Mouse (Mus musculus) MEL (cell line): ENCODE results near the gene Chchd10. TPM values are rescaled to one million over a fixed set of nuclear protein-coding genes. Genes with fewer than 3 reads are reported as not detected.

ENCODE experiments used
- DNase-seq: peaks from one replicate; pipeline ENCODE4 v3.0.0; 2011; ENCODE audit warnings: low read depth, low spot score
- H3K27ac ChIP-seq: 2 replicates; pipeline ENCODE4 v1.5.1; 2012; ENCODE audit warnings: low read depth, mild to moderate bottlenecking, control low read depth, low read length, moderate library complexity; ENCODE audit not compliant: control insufficient read depth
- H3K27me3 ChIP-seq, 2 experiments: fragments of 150-350 bp in 1 of 2; sonication (generic) in 1 of 2; 2 replicates each; pipeline ENCODE4 v1.6.1; 2012; ENCODE audit warnings: low read length in 2 of 2, mild to moderate bottlenecking in 2 of 2, improper control_type of control experiment in 1 of 2, moderate library complexity in 1 of 2; ENCODE audit not compliant: insufficient read depth in 2 of 2, control insufficient read depth in 1 of 2
- H3K36me3 ChIP-seq, 2 experiments: 2 replicates each; pipeline ENCODE4 v1.6.1; 2012 to 2014; ENCODE audit warnings: low read length in 2 of 2, improper control_type of control experiment in 1 of 2, inconsistent platforms in 1 of 2, mild to moderate bottlenecking in 1 of 2; ENCODE audit not compliant: insufficient read depth in 2 of 2, control insufficient read depth in 1 of 2
- H3K4me1 ChIP-seq, 2 experiments: fragments of 150-350 bp in 1 of 2; sonication (generic) in 1 of 2; 2 replicates each; pipeline ENCODE4 v1.6.1; 2012; ENCODE audit warnings: low read length in 2 of 2, improper control_type of control experiment in 1 of 2, mild to moderate bottlenecking in 1 of 2; ENCODE audit not compliant: insufficient read depth in 2 of 2, control insufficient read depth in 1 of 2
- H3K4me3 ChIP-seq, 2 experiments: fragments of 150-350 bp in 1 of 2; sonication (generic) in 1 of 2; 2 replicates each; pipeline ENCODE4 v1.5.1; 2012; ENCODE audit warnings: low read depth in 2 of 2, low read length in 2 of 2, mild to moderate bottlenecking in 2 of 2, moderate library complexity in 2 of 2, control low read depth in 1 of 2, improper control_type of control experiment in 1 of 2; ENCODE audit not compliant: control insufficient read depth in 1 of 2, insufficient read depth in 1 of 2
- H3K79me2 ChIP-seq: 2 replicates; pipeline ENCODE4 v1.6.1; 2012; ENCODE audit warnings: mild to moderate bottlenecking, low read length, moderate library complexity; ENCODE audit not compliant: control insufficient read depth, poor library complexity, insufficient read depth
- H3K9ac ChIP-seq: 2 replicates; pipeline ENCODE4 v1.6.1; 2012; ENCODE audit warnings: low read depth, mild to moderate bottlenecking, control low read depth, low read length, moderate library complexity; ENCODE audit not compliant: control insufficient read depth, poor library complexity, severe bottlenecking
- H3K9me3 ChIP-seq: fragments of 150-350 bp; sonication (generic); replicated peaks from 2 replicates; pipeline ENCODE4 v1.6.1; 2012; ENCODE audit warnings: mild to moderate bottlenecking, low read length, improper control_type of control experiment, moderate library complexity; ENCODE audit not compliant: insufficient read depth
- CTCF ChIP-seq, 3 experiments: IDR thresholded peaks in 2 of 3; conservative IDR thresholded peaks in 1 of 3; 2 replicates each; pipeline ENCODE4 v1.5.1; 2011 to 2012; ENCODE audit warnings: low read length in 3 of 3, low read depth in 2 of 3, mild to moderate bottlenecking in 2 of 3, improper control_type of control experiment in 1 of 3, inconsistent platforms in 1 of 3, mixed read lengths in 1 of 3, moderate library complexity in 1 of 3; ENCODE audit not compliant: control insufficient read depth in 1 of 3, insufficient read depth in 1 of 3, poor library complexity in 1 of 3, severe bottlenecking in 1 of 3
- E2F4 ChIP-seq: IDR thresholded peaks from 2 replicates; pipeline ENCODE4 v1.6.1; 2011; ENCODE audit warnings: low read depth, low read length, improper control_type of control experiment, borderline replicate concordance
- EP300 ChIP-seq, 2 experiments: IDR thresholded peaks; 2 replicates each; pipeline ENCODE4 v1.6.1; 2011; ENCODE audit warnings: improper control_type of control experiment in 2 of 2, low read length in 2 of 2, low read depth in 1 of 2, mild to moderate bottlenecking in 1 of 2
- ETS1 ChIP-seq: IDR thresholded peaks from 2 replicates; pipeline ENCODE4 v1.6.1; 2012; ENCODE audit warnings: low read depth, mild to moderate bottlenecking, inconsistent platforms, low read length, improper control_type of control experiment, moderate library complexity
- GABPA ChIP-seq: IDR thresholded peaks from 2 replicates; pipeline ENCODE4 v1.6.1; 2012; ENCODE audit warnings: low read depth, mild to moderate bottlenecking, inconsistent platforms, low read length, improper control_type of control experiment, moderate library complexity
- MAX ChIP-seq: IDR thresholded peaks from 2 replicates; pipeline ENCODE4 v1.6.1; 2011; ENCODE audit warnings: low read length, improper control_type of control experiment
- MAZ ChIP-seq: IDR thresholded peaks from 2 replicates; pipeline ENCODE4 v1.6.1; 2012; ENCODE audit warnings: low read depth, mild to moderate bottlenecking, inconsistent platforms, low read length, improper control_type of control experiment
- MEF2A ChIP-seq: IDR thresholded peaks from 2 replicates; pipeline ENCODE4 v1.6.1; 2014; ENCODE audit warnings: low read depth, mild to moderate bottlenecking, inconsistent platforms, low read length, improper control_type of control experiment; ENCODE audit not compliant: poor library complexity, insufficient replicate concordance, severe bottlenecking; ENCODE audit errors: extremely low read depth
- MYC ChIP-seq: IDR thresholded peaks from 2 replicates; pipeline ENCODE4 v1.6.1; 2011; ENCODE audit warnings: low read depth, mild to moderate bottlenecking, low read length, improper control_type of control experiment, moderate library complexity
- NELFE ChIP-seq: IDR thresholded peaks from 2 replicates; pipeline ENCODE4 v1.6.1; 2011; ENCODE audit warnings: low read depth, low read length, improper control_type of control experiment
- NRF1 ChIP-seq: IDR thresholded peaks from 2 replicates; pipeline ENCODE4 v1.6.1; 2014; ENCODE audit warnings: low read depth, mild to moderate bottlenecking, inconsistent platforms, low read length, improper control_type of control experiment, moderate library complexity; ENCODE audit not compliant: poor library complexity, insufficient read depth, severe bottlenecking
- POLR2A ChIP-seq, 2 experiments: IDR thresholded peaks; 2 replicates each; pipeline ENCODE4 v1.6.1; 2011 to 2012; ENCODE audit warnings: low read length in 2 of 2, mild to moderate bottlenecking in 2 of 2, control low read depth in 1 of 2, improper control_type of control experiment in 1 of 2, low read depth in 1 of 2, moderate library complexity in 1 of 2; ENCODE audit not compliant: control insufficient read depth in 1 of 2, insufficient read depth in 1 of 2, poor library complexity in 1 of 2
- POLR2AphosphoS5 ChIP-seq: IDR thresholded peaks from 2 replicates; pipeline ENCODE4 v1.6.1; 2012; ENCODE audit warnings: low read depth, borderline replicate concordance, mild to moderate bottlenecking, inconsistent platforms, low read length, moderate library complexity, mixed read lengths
- SIN3A ChIP-seq: IDR thresholded peaks from 2 replicates; pipeline ENCODE4 v1.6.1; 2012; ENCODE audit warnings: low read length, improper control_type of control experiment, inconsistent platforms
- TAL1 ChIP-seq: IDR thresholded peaks from 2 replicates; pipeline ENCODE4 v1.6.1; 2012; ENCODE audit warnings: mild to moderate bottlenecking, inconsistent platforms, low read length, moderate library complexity, mixed read lengths
- UBTF ChIP-seq: IDR thresholded peaks from 2 replicates; pipeline ENCODE4 v1.6.1; 2012; ENCODE audit warnings: low read depth, mild to moderate bottlenecking, inconsistent platforms, low read length, improper control_type of control experiment, moderate library complexity, borderline replicate concordance; ENCODE audit not compliant: insufficient read depth
- USF1 ChIP-seq: IDR thresholded peaks from 2 replicates; pipeline ENCODE4 v1.6.1; 2014; ENCODE audit warnings: low read depth, mild to moderate bottlenecking, inconsistent platforms, low read length, improper control_type of control experiment, moderate library complexity
- USF2 ChIP-seq, 2 experiments: IDR thresholded peaks; 2 replicates each; pipeline ENCODE4 v1.6.1; 2011 to 2012; ENCODE audit warnings: improper control_type of control experiment in 2 of 2, low read length in 2 of 2, borderline replicate concordance in 1 of 2, inconsistent platforms in 1 of 2, low read depth in 1 of 2, mild to moderate bottlenecking in 1 of 2; ENCODE audit not compliant: insufficient read depth in 1 of 2
- ZMIZ1 ChIP-seq: IDR thresholded peaks from 2 replicates; pipeline ENCODE4 v1.6.1; 2012; ENCODE audit warnings: low read depth, mild to moderate bottlenecking, inconsistent platforms, low read length, improper control_type of control experiment, moderate library complexity
- ZNF384 ChIP-seq: IDR thresholded peaks from 2 replicates; pipeline ENCODE4 v1.6.1; 2012; ENCODE audit warnings: low read depth, mild to moderate bottlenecking, inconsistent platforms, low read length, improper control_type of control experiment
- polyA plus RNA-seq, 2 experiments: library from polyadenylated mRNA; stranded (reverse) in 1 of 2; unstranded in 1 of 2; fragments of >175 nt in 1 of 2; fragments of >200 nt in 1 of 2; gene quantifications; 2 replicates each; pipeline versions ENCODE4 v1.2.1 to v1.2.4; 2012; ENCODE audit warnings: low replicate concordance in 2 of 2, low read depth in 1 of 2; ENCODE audit not compliant: insufficient read length in 2 of 2, insufficient read depth in 1 of 2, missing spikeins in 1 of 2
- total RNA-seq: library from RNA; depleted of rRNA; stranded (reverse); fragments of 300-350 nt; gene quantifications from 2 replicates; pipeline ENCODE4 v1.2.3, GENCODE M21; 2012

The Chchd10 gene
- total and polyA plus RNA-seq, 3 experiments: 143 to 428 TPM; not detected in 1

GRCm38 (mm10) chr10:75913013-75913589 is 19.8 kb upstream of the Chchd10 start:
- Histone ChIP-seq H3K4me1 (peaks cover 0 to 5% of the 10 kb centered on the region in 2 experiments; a peak in 1 of 4 replicates), H3K79me2 (peaks cover 4% of the 10 kb centered on the region; the same call in 1 of the 2 replicates), H3K27ac (no peak overlapping the region), H3K4me3 (no peak overlapping the region), H3K9ac (no peak overlapping the region), H3K27me3 (no peaks in the 10 kb centered on the region), H3K9me3 (no peaks in the 10 kb centered on the region), H3K36me3 (peaks cover 5 to 24% of the 10 kb centered on the region in 2 experiments)
- TF ChIP-seq MYC: no peak
- no peak for TF ChIP-seq MEF2A
- no peak for TF ChIP-seq POLR2AphosphoS5
- TF ChIP-seq MAX: no peak
- no peak for TF ChIP-seq CTCF (IDR thresholded peaks at IDR 0.05 in 2 of 3, conservative IDR thresholded peaks at IDR 0.05 in 1 of 3; ENCODE audit: control insufficient read depth in 1 of 3, insufficient read depth in 1 of 3, low read depth in 2 of 3, low read length in 3 of 3, poor library complexity in 1 of 3, severe bottlenecking in 1 of 3)
- 0 out of 2 replicates have a peak, but pooled peaks have one; percentile 14 for TF ChIP-seq SIN3A
- TF ChIP-seq EP300 (IDR thresholded peaks at IDR 0.05; ENCODE audit: low read depth in 1 of 2, low read length in 2 of 2): 0 out of 4 replicates have a peak, but pooled peaks of 1 of the 2 experiments have one; percentile 11
- no peak for TF ChIP-seq UBTF
- TF ChIP-seq ZNF384: no peak
- no peak for DNase-seq

- Histone ChIP-seq H3K4me1 (peaks cover 0 to 16% of the 10 kb centered on the region in 2 experiments; a peak in 1 of 4 replicates), H3K4me3 (no peak overlapping the region), H3K36me3 (peaks cover 16 to 19% of the 10 kb centered on the region in 2 experiments), H3K9me3 (no peaks in the 10 kb centered on the region), H3K27ac (no peak overlapping the region), H3K9ac (no peak overlapping the region), H3K79me2 (peaks cover 20% of the 10 kb centered on the region), H3K27me3 (no peaks in the 10 kb centered on the region)
- DNase-seq: no peak
- TF ChIP-seq NELFE (no peak), MEF2A (no peak), MAZ (no peak), EP300 (IDR thresholded peaks at IDR 0.05; ENCODE audit: low read depth in 1 of 2, low read length in 2 of 2) (no peak), ETS1 (no peak), USF1 (no peak), ZMIZ1 (no peak), GABPA (no peak), TAL1 (no peak), USF2 (IDR thresholded peaks at IDR 0.05; ENCODE audit: borderline replicate concordance in 1 of 2, insufficient read depth in 1 of 2, low read depth in 1 of 2, low read length in 2 of 2) (no peak), POLR2A (IDR thresholded peaks at IDR 0.05; ENCODE audit: control insufficient read depth in 1 of 2, insufficient read depth in 1 of 2, low read depth in 1 of 2, low read length in 2 of 2, poor library complexity in 1 of 2) (no peak), UBTF (no peak), NRF1 (no peak), E2F4 (no peak)
Observed at GRCm38 (mm10) chr10:75915557-75915956, 17.4 kb upstream of the Chchd10 start.
